Mouse (Mus musculus): ENCODE results near the gene Coq6.

Coq6 gene

GRCm38 (mm10) chr12:84393847-84394246, 32.4 kb downstream of the Coq6 start:
- DNase-seq (ENCODE audit: low read depth, low spot score), result no peak

- DNase-seq (ENCODE audit: low read depth, low spot score), result no peak
These were observed 35.7 kb downstream of the Coq6 start for GRCm38 (mm10) chr12:84396947-84397679.

GRCm38 (mm10) chr12:84397685-84398084, 36.2 kb downstream of the Coq6 start:
- no peak for DNase-seq (ENCODE audit: low read depth, low spot score)

GRCm38 (mm10) chr12:84398629-84399028, 37.2 kb downstream of the Coq6 start:
- DNase-seq (ENCODE audit: low read depth, low spot score), result no peak

- no peak for DNase-seq (ENCODE audit: low read depth, low spot score)
These were observed 37.7 kb downstream of the Coq6 start for GRCm38 (mm10) chr12:84399135-84399534.

- DNase-seq (ENCODE audit: low read depth, low spot score), result no peak
These were observed 38.2 kb downstream of the Coq6 start for GRCm38 (mm10) chr12:84399663-84400062.

- no peak for DNase-seq (ENCODE audit: low read depth, low spot score)
These were observed 38.6 kb downstream of the Coq6 start for GRCm38 (mm10) chr12:84400068-84400467.

- no peak for DNase-seq (ENCODE audit: low read depth, low spot score)
These were observed 39.2 kb downstream of the Coq6 start for GRCm38 (mm10) chr12:84400653-84401052.

DNA sequence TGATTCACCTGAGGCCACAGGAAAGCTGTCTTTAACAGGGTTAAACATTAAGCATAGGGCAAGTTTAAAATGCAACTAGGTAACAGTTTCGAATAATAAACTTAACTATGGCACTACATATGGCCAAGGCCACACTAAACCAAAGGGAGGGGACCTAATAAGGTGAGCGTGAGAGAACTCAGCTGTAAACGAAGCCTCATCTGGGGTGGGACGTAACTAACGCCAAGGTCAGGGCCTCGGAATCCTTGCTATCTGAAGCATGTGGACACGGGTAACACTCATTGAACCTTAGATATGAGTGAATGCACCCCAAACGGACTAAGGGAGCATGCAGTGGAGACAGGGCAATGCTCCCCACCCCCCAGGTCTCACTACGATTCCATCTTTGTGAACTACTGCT, 41.5 kb downstream of the Coq6 start:
- no peak for DNase-seq (ENCODE audit: low read depth, low spot score)

GRCm38 (mm10) chr12:84404541-84404940, 43.1 kb downstream of the Coq6 start:
- DNase-seq (ENCODE audit: low read depth, low spot score), result no peak

- no peak for DNase-seq (ENCODE audit: low read depth, low spot score)
These were observed 45.8 kb downstream of the Coq6 start for GRCm38 (mm10) chr12:84407259-84407658.

DNA sequence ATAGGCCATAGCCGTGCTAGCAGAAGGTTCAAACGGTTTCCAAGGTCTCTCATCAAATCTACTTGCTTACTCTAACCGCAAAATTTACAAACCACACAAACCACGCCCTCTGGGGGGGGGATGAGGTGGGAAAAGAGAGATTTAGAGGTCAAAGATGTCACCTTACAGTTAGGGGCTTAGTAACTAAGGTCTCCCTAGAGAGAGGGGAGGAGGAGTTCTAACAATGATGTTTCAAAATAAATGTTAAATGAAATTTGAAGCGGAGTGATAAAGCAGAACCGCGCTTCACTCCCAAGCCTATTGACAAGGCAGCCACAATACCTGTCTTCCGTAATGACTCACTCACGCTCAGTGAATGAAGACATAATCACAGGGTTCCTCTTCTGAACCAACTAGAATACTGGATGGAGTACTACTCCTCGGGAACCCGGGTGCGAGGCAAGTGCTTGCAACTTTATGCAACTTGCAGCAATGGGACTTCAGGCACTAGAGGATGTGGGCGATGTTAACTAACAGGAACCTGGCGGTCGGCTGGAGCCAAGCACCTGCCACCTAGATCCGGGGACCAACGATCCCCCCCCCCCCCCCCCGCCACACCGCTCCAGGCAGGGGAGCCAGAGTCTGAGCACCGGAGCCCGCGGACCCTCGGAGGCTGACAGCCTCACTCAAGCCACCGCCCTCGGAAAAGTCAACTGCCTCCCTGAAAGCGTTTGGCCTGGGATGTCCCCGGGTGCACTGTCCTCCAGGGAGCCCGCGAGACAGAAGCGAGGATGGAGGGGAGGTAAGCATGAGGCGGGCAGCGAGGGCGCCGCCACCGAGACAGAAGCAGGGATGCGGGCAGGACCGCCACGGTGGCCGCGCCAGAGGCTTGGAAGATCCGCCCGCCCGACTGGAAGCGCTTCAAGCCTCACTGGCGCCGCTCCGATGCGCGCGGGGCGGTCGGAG, 46.7 kb downstream of the Coq6 start:
- no peak for DNase-seq (ENCODE audit: low read depth, low spot score)

DNA sequence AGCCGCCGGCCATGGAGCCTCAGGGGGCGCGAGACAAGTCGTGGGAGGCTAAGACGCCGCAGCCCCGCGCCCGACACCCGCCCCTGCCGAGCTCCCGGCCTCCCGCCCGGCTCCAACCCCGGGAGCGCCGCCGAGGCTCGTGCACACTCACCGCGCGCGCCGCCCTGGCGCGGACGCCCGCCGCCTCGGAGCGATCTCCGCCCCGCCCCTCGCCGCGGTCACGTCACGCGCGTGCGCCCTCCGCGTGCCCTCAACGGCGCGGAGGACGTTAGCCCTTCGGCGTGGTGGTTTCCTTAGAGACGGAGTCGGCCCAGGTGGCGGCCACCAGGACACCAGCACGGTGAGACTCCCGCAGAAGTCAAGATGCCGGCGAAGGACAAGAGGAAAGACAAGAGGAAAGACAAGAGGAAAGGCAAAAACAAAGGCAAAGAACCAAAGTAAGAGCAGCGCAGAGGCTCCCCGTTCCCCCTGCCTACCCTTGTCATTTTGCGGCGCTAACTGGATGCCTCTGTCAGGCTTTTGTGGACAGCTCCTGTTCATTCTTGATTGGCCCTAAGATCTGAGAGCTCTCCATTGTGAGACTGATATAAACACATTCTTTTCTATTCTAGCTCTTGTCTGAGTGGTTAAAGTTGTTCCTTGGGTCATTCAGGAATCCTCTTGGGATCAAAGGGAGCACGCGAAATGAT, 47.5 kb downstream of the Coq6 start, which contains the start of the genes Entpd5 and Bbof1:
Entpd5 (minus strand) TSS at position 211 of the 689 bp plus-strand sequence.
Bbof1 (plus strand) TSS at position 253 of the 689 bp plus-strand sequence.
- peak; percentile 68 for DNase-seq (ENCODE audit: low read depth, low spot score)

- DNase-seq (ENCODE audit: low read depth, low spot score), result peak; percentile 93
These were observed 55.6 kb downstream of the Coq6 start, which contains the start of gene Rnf113a2 for GRCm38 (mm10) chr12:84416834-84417604. Gene Rnf113a2, plus strand, starts transcription at chr12:84417196.

- no peak for DNase-seq (ENCODE audit: low read depth, low spot score)
These were observed 56.1 kb downstream of the Coq6 start for GRCm38 (mm10) chr12:84417605-84417922.
